Mouse (Mus musculus) kidney, embryonic 14.5 days (tissue): ENCODE measurements at regions not wholly inside any gene's neighbourhood (a gene's known extent, or its start where the extent isn't known, plus 50 kb on each side); places are given as distances from the start of the nearest gene placed in this dataset.

ENCODE experiments used
- ATAC-seq: fragments of 200-750 bp; cut with Nextera tagmentation; 2 replicates; pipeline ENCODE4 v1.8.0; 2017; ENCODE audit warnings: moderate number of reproducible peaks, mild to moderate bottlenecking, moderate TSS enrichment, moderate library complexity; ENCODE audit not compliant: low FRiP score, low TSS enrichment
- H3K27ac ChIP-seq: fragments of 300-500 bp; sonication (generic); 2 replicates; pipeline ENCODE4 v1.5.1; 2014; ENCODE audit warnings: low read depth, mild to moderate bottlenecking, low read length, moderate library complexity, mixed read lengths
- H3K27me3 ChIP-seq: fragments of 300-500 bp; sonication (generic); 2 replicates; pipeline ENCODE4 v1.6.1; 2014; ENCODE audit warnings: mild to moderate bottlenecking, low read length; ENCODE audit not compliant: control insufficient read depth, insufficient read depth
- H3K36me3 ChIP-seq: fragments of 300-500 bp; sonication (generic); 2 replicates; pipeline ENCODE4 v1.6.1; 2014; ENCODE audit warnings: low read length, mixed read lengths; ENCODE audit not compliant: control insufficient read depth, insufficient read depth
- H3K4me1 ChIP-seq: fragments of 300-500 bp; sonication (generic); 2 replicates; pipeline ENCODE4 v1.6.1; 2014; ENCODE audit warnings: low read length, mixed read lengths; ENCODE audit not compliant: control insufficient read depth, insufficient read depth
- H3K4me2 ChIP-seq: fragments of 300-500 bp; sonication (generic); replicated peaks from 2 replicates; pipeline ENCODE4 v1.6.1; 2014; ENCODE audit warnings: low read depth, mild to moderate bottlenecking, low read length
- H3K4me3 ChIP-seq: fragments of 300-500 bp; sonication (generic); 2 replicates; pipeline ENCODE4 v1.5.1; 2014; ENCODE audit warnings: mild to moderate bottlenecking, low read length
- H3K9ac ChIP-seq: fragments of 300-500 bp; sonication (generic); 2 replicates; pipeline ENCODE4 v1.6.1; 2014; ENCODE audit warnings: low read depth, mild to moderate bottlenecking, low read length, moderate library complexity
- H3K9me3 ChIP-seq: fragments of 300-500 bp; sonication (generic); 2 replicates; pipeline ENCODE4 v1.6.1; 2016; ENCODE audit warnings: low read length; ENCODE audit not compliant: control insufficient read depth
- WGBS: fragments of 180-500 bp; shearing (Covaris S2); extraction: QIAGEN DNeasy Blood & Tissue Kit; methylation state at CpG from one replicate; pipeline ENCODE4 v1.1.7; 2014; 5-methylcytosine and 5-hydroxymethylcytosine counted together

DNA sequence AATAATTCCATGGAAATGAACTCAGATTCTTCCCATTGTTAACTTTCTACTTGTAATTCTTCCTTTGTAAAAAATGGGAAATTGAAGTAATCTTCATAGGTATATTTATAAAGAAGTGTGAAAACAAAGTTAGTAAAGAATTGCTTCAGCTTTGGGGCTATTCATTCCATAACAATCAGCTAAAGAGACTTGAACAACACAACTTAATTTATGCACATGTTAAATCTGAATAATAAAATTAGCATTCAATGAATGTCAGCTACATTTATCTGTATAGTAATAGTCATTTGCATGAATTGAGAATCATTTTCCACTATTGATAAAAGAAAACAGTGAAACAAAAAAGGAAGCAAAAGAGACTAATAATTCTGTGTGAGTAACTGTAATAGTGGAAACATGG lies 193.3 kb upstream of the Arrdc3 start:
- H3K27ac ChIP-seq: no peak overlapping the region
- no peak overlapping the region for H3K9ac ChIP-seq
- no peaks in the 10 kb centered on the region for H3K36me3 ChIP-seq
- ATAC-seq: no peak
- H3K4me2 ChIP-seq: no peak overlapping the region
- H3K9me3 ChIP-seq: no peaks in the 10 kb centered on the region
- H3K27me3 ChIP-seq: no peaks in the 10 kb centered on the region
- H3K4me1 ChIP-seq: no peaks in the 10 kb centered on the region
- H3K4me3 ChIP-seq: no peak overlapping the region

- H3K4me1 ChIP-seq: no peaks in the 10 kb centered on the region
- WGBS: 27% methylated on average over 4 of the region's 4 CpGs
- H3K9ac ChIP-seq: no peak overlapping the region
- H3K27me3 ChIP-seq: no peaks in the 10 kb centered on the region
- no peak overlapping the region for H3K4me3 ChIP-seq
- no peaks in the 10 kb centered on the region for H3K36me3 ChIP-seq
- no peak overlapping the region for H3K4me2 ChIP-seq
- no peaks in the 10 kb centered on the region for H3K9me3 ChIP-seq
- ATAC-seq: peak; percentile 80
- no peak overlapping the region for H3K27ac ChIP-seq
These were observed 192.4 kb upstream of the Arrdc3 start for GRCm38 (mm10) chr13:80690654-80691386.

- 11% methylated on average over 1 of the region's 1 CpGs for WGBS
- no peak overlapping the region for H3K27ac ChIP-seq
- no peak overlapping the region for H3K4me3 ChIP-seq
- no peaks in the 10 kb centered on the region for H3K27me3 ChIP-seq
- H3K9ac ChIP-seq: no peak overlapping the region
- H3K4me2 ChIP-seq: no peak overlapping the region
- peak; percentile 94 for ATAC-seq
- no peaks in the 10 kb centered on the region for H3K9me3 ChIP-seq
- no peaks in the 10 kb centered on the region for H3K4me1 ChIP-seq
- no peaks in the 10 kb centered on the region for H3K36me3 ChIP-seq
These were observed 187.5 kb upstream of the Arrdc3 start for GRCm38 (mm10) chr13:80695549-80696150.

GRCm38 (mm10) chr13:80709531-80710306 lies 173.5 kb upstream of the Arrdc3 start:
- no peaks in the 10 kb centered on the region for H3K36me3 ChIP-seq
- no peaks in the 10 kb centered on the region for H3K27me3 ChIP-seq
- H3K4me3 ChIP-seq: no peak overlapping the region
- no peak for ATAC-seq
- H3K9ac ChIP-seq: no peak overlapping the region
- no peak overlapping the region for H3K4me2 ChIP-seq
- H3K4me1 ChIP-seq: no peaks in the 10 kb centered on the region
- H3K9me3 ChIP-seq: no peaks in the 10 kb centered on the region; the same call in 1 of the 2 replicates
- WGBS: 50% methylated on average over 9 of the region's 9 CpGs
- no peak overlapping the region for H3K27ac ChIP-seq

- H3K27me3 ChIP-seq: no peaks in the 10 kb centered on the region
- H3K4me2 ChIP-seq: no peak overlapping the region
- ATAC-seq: no peak
- WGBS: 74% methylated on average over 3 of the region's 3 CpGs
- H3K36me3 ChIP-seq: no peaks in the 10 kb centered on the region
- H3K4me1 ChIP-seq: no peaks in the 10 kb centered on the region
- no peak overlapping the region for H3K9ac ChIP-seq
- H3K27ac ChIP-seq: no peak overlapping the region
- H3K9me3 ChIP-seq: no peaks in the 10 kb centered on the region
- H3K4me3 ChIP-seq: no peak overlapping the region
These were observed 163.9 kb upstream of the Arrdc3 start for GRCm38 (mm10) chr13:80719313-80719712.

- Histone ChIP-seq H3K4me3 (no peak overlapping the region), H3K4me1 (no peaks in the 10 kb centered on the region)
These were observed 159.8 kb upstream of the Arrdc3 start for GRCm38 (mm10) chr13:80723215-80724006.

DNA sequence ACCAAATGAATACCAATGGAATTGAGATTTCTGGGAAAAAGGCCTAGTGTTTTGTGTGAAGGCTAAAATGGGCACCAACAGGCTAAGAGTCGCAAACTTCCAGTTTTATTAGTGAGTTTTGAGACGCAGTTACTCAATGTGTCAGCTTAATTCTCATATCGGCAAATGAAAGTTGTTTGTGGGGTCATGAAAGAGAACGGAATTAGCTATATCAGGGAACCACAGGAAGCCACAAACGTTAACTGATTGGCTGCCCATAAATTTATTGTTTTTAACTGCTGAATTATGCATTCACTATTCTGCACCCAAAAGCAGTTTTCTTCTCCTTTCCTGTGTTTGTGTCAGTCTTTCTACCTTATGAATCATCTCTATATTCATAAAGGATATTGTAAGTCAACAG lies 154.0 kb upstream of the Arrdc3 start:
- H3K4me1 ChIP-seq: no peaks in the 10 kb centered on the region
- no peak overlapping the region for H3K4me2 ChIP-seq
- H3K4me3 ChIP-seq: no peak overlapping the region
- no peaks in the 10 kb centered on the region for H3K9me3 ChIP-seq
- no peak overlapping the region for H3K9ac ChIP-seq
- no peaks in the 10 kb centered on the region for H3K36me3 ChIP-seq
- H3K27ac ChIP-seq: no peak overlapping the region
- WGBS: 84% methylated on average over 5 of the region's 5 CpGs
- H3K27me3 ChIP-seq: no peaks in the 10 kb centered on the region
- no peak for ATAC-seq

More at GRCm38 (mm10) chr13:80723215-80724006, 159.8 kb upstream of the Arrdc3 start:
- Histone ChIP-seq H3K27ac (no peak overlapping the region), H3K27me3 (no peaks in the 10 kb centered on the region), H3K4me2 (no peak overlapping the region), H3K9me3 (no peaks in the 10 kb centered on the region), H3K36me3 (no peaks in the 10 kb centered on the region), H3K9ac (no peak overlapping the region)
- 69% methylated on average over 4 of the region's 4 CpGs for WGBS
- ATAC-seq: no peak

DNA sequence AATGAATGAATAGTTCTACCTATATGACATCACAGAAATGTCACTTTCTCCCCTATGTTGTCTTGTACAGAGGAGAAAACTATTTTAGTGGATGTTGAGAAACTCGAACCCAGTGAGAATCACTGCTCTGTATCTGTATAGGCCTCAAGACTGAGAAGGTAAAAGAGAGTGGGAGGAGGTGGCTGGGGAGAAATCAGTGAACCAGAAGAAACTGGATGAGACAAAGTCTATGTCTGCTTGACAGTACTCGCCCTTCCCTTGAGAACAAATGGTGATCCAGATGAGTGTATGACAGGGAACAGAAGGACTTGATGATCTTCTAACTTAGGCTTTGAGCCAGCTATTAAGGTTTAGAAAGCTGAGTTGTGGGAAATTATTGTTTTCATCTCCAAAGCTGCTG lies 137.2 kb upstream of the Arrdc3 start:
- Histone ChIP-seq H3K27ac (no peak overlapping the region), H3K36me3 (no peaks in the 10 kb centered on the region), H3K9ac (no peak overlapping the region), H3K4me3 (no peak overlapping the region), H3K4me2 (no peak overlapping the region), H3K27me3 (no peaks in the 10 kb centered on the region), H3K9me3 (no peaks in the 10 kb centered on the region), H3K4me1 (no peaks in the 10 kb centered on the region)
- ATAC-seq: 0 out of 2 replicates have a peak, but pooled peaks have one; percentile 32
- WGBS: 68% methylated on average over 2 of the region's 2 CpGs
